Mouse (Mus musculus) C2C12 (cell line): ENCODE data around the gene Trrap.

Experiments used
- CEBPB ChIP-seq: IDR thresholded peaks from one replicate; pipeline ENCODE4 v1.6.1; 2011; ENCODE audit warnings: low read depth, mild to moderate bottlenecking, control low read depth, moderate library complexity
- CTCF ChIP-seq: IDR thresholded peaks from one replicate; pipeline ENCODE4 v1.5.1; 2011; ENCODE audit not compliant: control insufficient read depth, insufficient read depth, insufficient read length
- MYOD1 ChIP-seq: IDR thresholded peaks from one replicate; pipeline ENCODE4 v1.6.1; 2011; ENCODE audit warnings: low read depth; ENCODE audit not compliant: control insufficient read depth, insufficient read length
- MYOG ChIP-seq: IDR thresholded peaks from one replicate; pipeline ENCODE4 v1.6.1; 2011; ENCODE audit not compliant: control insufficient read depth, insufficient read length; ENCODE audit errors: extremely low read depth
- USF1 ChIP-seq: IDR thresholded peaks from one replicate; pipeline ENCODE4 v1.6.1; 2011; ENCODE audit warnings: low read depth, mild to moderate bottlenecking, control low read depth, moderate library complexity

- TF ChIP-seq MYOD1: no peak
- TF ChIP-seq CTCF: no peak
- no peak for TF ChIP-seq MYOG
- TF ChIP-seq CEBPB: no peak
- TF ChIP-seq USF1: no peak
Measured at GRCm38 (mm10) chr5:144755191-144755590, 12.3 kb upstream of the Trrap start.
